Mouse (Mus musculus) MEL-GATA-1-ER (cell line): ENCODE results near the gene Aplf.
A peak's percentile ranks its signal among the peaks of the same experiment; 100 is the strongest.
"Not testable (repeated sequence)": the region's sequence is repeated elsewhere in the genome, so short reads cannot be mapped to it uniquely, and the experiment has no call there.

ENCODE experiments used
- DNase-seq: peaks from one replicate; pipeline ENCODE4 v3.0.0-alpha.2; 2012; ENCODE audit warnings: low read depth; ENCODE audit errors: extremely low read depth

The Aplf gene

GRCm38 (mm10) chr6:87628936-87629335 is 43.1 kb downstream of the Aplf start:
- not testable (repeated sequence) for DNase-seq

DNA sequence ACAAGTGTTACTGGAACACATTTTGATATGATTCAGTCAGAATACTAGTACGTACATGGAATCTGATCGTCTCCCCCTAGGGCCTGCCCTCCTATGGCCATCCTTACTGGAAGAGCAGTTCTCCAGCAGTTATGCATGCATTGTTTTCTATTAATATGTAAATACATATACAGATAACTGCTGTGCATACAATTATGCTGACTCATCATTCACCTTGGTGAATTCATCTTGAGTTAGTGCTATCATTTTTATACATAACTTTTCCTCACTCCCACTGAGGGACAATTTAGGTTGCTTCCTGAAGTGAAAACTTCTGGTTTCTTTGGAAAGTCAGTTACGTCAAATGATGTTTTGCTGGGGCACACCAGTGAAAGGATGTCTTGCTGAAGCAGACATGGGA is 48.8 kb downstream of the Aplf start:
- DNase-seq: no peak

- no peak for DNase-seq
Measured at GRCm38 (mm10) chr6:87621281-87621680, 50.7 kb downstream of the Aplf start.

DNA sequence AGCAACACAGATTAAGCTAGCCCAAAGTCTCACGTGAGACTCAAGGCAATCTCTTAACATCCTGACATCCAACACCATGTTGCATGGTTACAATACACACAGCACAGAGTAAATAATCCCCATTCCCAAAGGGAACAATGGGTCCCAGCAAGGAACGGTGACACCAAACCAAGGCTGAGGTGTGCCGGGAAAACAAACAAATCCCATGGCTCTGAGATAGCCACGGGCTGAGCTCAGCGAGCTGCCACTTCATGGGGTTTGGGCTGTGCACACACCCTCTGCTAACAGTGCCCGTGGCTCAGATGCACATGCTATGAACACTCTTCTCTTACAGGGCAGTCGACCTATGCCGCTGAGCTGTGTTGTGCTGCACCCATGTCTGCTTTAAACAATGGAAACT is 54.0 kb downstream of the Aplf start:
- no peak for DNase-seq

- peak; percentile 98 for DNase-seq
Measured at GRCm38 (mm10) chr6:87615696-87616083, 56.3 kb downstream of the Aplf start.

GRCm38 (mm10) chr6:87614794-87615695 is 56.9 kb downstream of the Aplf start:
- DNase-seq: peak; percentile 44

DNA sequence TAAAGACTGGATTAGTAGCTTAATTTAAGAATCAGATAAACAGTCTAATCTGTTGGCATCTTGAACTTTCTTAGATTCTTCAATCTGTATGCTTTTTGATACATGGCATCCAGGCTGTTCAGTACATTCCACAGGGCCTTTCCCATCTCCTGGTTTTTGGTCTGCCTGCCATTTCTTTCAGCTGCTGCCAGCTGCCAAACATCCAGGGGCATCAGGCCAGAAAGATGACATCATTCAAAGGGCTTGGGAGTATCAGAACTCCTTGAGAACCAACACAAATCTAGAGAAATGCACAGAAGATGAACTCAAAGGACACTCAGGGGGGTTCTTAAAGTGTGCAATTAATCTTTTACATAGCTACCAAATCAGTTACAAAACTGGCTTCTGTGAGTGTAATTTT is 72.2 kb downstream of the Aplf start:
- DNase-seq: no peak

DNA sequence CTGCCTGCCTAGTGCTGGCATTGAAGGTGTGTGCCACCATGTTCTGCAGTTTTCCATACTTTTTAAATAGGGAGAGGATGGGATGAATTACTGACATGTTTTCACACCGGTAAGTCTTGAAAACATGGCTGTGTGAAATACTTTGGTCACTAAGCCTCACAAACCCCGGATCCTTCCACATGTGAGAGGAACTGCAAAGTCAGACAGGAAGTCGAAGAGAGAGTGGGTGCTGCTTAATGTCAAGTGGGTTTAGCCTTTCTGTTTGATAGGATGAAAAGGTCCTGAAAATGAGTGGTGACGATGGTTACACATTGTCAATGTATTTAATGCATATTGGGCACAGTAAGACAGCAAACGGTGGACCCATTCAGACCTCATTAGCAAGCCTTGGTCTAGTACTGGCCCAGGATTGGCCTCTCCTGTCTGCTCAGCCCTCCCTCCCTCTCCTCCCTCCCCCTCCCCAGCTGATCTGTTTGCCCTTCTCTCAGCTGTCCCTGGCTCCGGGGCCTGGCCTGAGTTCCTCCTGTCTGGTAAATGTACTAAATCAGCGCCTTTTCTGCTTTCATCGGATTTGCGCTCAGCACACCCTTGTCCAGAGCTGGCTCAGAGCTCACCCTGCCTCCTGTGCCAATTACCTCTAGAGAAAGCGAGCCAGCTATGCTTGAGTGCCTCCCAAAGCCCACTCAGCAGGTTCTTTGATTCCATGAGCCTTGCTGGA is 74.7 kb downstream of the Aplf start:
- no peak for DNase-seq

DNA sequence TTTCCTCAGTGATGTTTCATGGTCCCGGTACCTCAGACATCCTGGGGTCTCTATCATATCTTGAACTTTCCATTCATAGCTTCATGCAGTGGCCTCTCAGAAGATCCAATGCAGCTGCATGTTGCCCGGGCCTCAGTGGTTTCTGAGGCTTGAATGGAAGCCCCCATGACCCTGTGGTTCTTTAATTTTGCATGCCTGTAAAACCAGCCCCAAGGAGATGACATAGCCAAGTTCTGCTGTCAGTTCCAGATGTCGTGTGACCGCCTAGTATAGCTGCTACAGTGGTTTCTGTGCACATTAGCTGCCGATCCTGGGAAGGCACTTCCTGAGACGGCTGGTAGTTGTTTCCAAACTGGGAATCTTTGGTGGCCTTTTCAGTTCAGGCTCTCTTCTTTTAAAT is 77.8 kb downstream of the Aplf start:
- DNase-seq: no peak

GRCm38 (mm10) chr6:87590394-87591281 is 81.4 kb downstream of the Aplf start, which contains the start of gene Prokr1:
Prokr1 (minus strand) TSS chr6:87590743.
- DNase-seq: no peak

- no peak for DNase-seq
Measured at GRCm38 (mm10) chr6:87589718-87590393, 82.1 kb downstream of the Aplf start.

DNA sequence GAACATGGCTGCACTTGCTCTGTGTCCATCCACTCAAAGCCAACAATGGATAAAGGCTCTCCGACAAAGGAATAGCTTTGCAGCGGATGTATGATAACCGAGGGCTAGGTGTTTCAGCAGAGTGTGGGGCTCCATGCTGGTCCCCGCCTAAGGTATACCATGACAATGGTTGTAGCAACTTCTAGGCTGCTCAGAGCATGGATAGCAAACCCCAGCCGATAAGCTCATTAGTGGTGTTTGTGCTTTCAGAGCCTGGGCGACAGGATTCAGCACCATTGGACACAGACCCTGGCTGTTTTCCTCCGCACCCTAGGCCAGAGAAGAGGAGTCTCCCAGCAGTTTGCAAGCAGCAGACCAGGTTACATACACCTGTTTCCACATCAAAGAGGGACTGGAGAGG is 88.0 kb downstream of the Aplf start:
- DNase-seq: no peak

- DNase-seq: peak; percentile 95
Measured at GRCm38 (mm10) chr6:87583183-87583611, 88.8 kb downstream of the Aplf start.

GRCm38 (mm10) chr6:87582456-87582855 is 89.5 kb downstream of the Aplf start:
- peak; percentile 28 for DNase-seq

DNA sequence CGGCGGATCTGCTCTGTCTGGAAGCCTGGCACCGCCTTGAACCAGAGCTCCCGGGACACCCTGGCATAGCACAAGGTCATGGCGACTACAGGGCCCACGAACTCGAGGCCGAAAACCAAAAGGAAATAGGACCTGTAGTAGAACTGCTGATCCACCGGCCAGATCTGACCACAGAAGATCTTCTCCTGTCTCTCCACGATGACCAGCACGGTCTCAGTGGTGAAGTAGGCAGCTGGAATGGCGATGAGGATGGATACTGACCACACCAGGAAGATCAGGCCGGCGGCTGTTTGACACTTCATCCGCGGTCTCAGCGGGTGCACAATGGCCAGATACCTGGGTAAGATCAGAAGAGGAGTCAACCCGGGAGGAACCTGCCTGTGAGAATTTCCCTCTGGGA is 90.4 kb downstream of the Aplf start:
- no peak for DNase-seq

- no peak for DNase-seq
Measured at GRCm38 (mm10) chr6:87581071-87581470, 90.9 kb downstream of the Aplf start.
